Mouse (Mus musculus) hindbrain, embryonic 11.5 days (tissue): ENCODE measurements around the gene Rbm20. TPM values are rescaled to one million over a fixed set of nuclear protein-coding genes. Genes with fewer than 3 reads are reported as not detected.

Experiments used
- ATAC-seq: fragments of 200-750 bp; cut with Nextera tagmentation; 2 replicates; pipeline ENCODE4 v1.8.0; 2017; ENCODE audit warnings: mild to moderate bottlenecking, moderate TSS enrichment, moderate library complexity; ENCODE audit not compliant: low FRiP score
- DNase-seq: peaks from one replicate; pipeline ENCODE4 v3.0.0-alpha.2; 2015; ENCODE audit warnings: low spot score
- H3K27ac ChIP-seq: fragments of 300-500 bp; sonication (generic); 2 replicates; pipeline ENCODE4 v1.5.1; 2014; ENCODE audit warnings: mild to moderate bottlenecking, low read depth, low read length
- H3K27me3 ChIP-seq: fragments of 300-500 bp; sonication (generic); 2 replicates; pipeline ENCODE4 v1.6.1; 2014; ENCODE audit warnings: mild to moderate bottlenecking, low read length, moderate library complexity, mixed read lengths; ENCODE audit not compliant: control insufficient read depth, insufficient read depth
- H3K36me3 ChIP-seq: fragments of 300-500 bp; sonication (generic); 2 replicates; pipeline ENCODE4 v1.6.1; 2014; ENCODE audit warnings: mild to moderate bottlenecking, low read length, moderate library complexity, mixed read lengths; ENCODE audit not compliant: control insufficient read depth, insufficient read depth
- H3K4me1 ChIP-seq: fragments of 300-500 bp; sonication (generic); replicated peaks from 2 replicates; pipeline ENCODE4 v1.6.1; 2014; ENCODE audit warnings: low read length, mixed read lengths; ENCODE audit not compliant: control insufficient read depth, insufficient read depth
- H3K4me2 ChIP-seq: fragments of 300-500 bp; sonication (generic); replicated peaks from 2 replicates; pipeline ENCODE4 v1.6.1; 2014; ENCODE audit warnings: mild to moderate bottlenecking, low read depth, low read length
- H3K4me3 ChIP-seq: fragments of 300-500 bp; sonication (generic); 2 replicates; pipeline ENCODE4 v1.5.1; 2014; ENCODE audit warnings: low read depth, low read length
- H3K9ac ChIP-seq: fragments of 300-500 bp; sonication (generic); 2 replicates; pipeline ENCODE4 v1.6.1; 2014; ENCODE audit warnings: low read depth, low read length
- H3K9me3 ChIP-seq: fragments of 300-500 bp; sonication (generic); 2 replicates; pipeline ENCODE4 v1.6.1; 2016; ENCODE audit warnings: low read length; ENCODE audit not compliant: control insufficient read depth
- WGBS: fragments of 180-500 bp; shearing (Covaris S2); extraction: QIAGEN DNeasy Blood & Tissue Kit; methylation state at CpG from one replicate; pipeline ENCODE4 v1.1.7; 2014; 5-methylcytosine and 5-hydroxymethylcytosine counted together
- polyA plus RNA-seq: library from polyadenylated mRNA; unstranded; fragments of >200 nt; fragmentation: Nextera tagmentation; extraction: Ambion mirVana; gene quantifications from 2 replicates; pipeline ENCODE4 v1.2.1, GENCODE M21; 2014

Gene Rbm20
- polyA plus RNA-seq, 1 experiment from 2014 or later = 0.73 TPM

- 56% methylated on average over 5 of the region's 5 CpGs for WGBS
- no peaks in the 10 kb centered on the region for H3K4me1 ChIP-seq
- DNase-seq (no peak), ATAC-seq (no peak)
- H3K4me3 ChIP-seq = no peak overlapping the region
- no peaks in the 10 kb centered on the region for H3K36me3 ChIP-seq
- H3K27me3 ChIP-seq = no peaks in the 10 kb centered on the region
- H3K4me2 ChIP-seq = no peak overlapping the region
- H3K27ac ChIP-seq = no peak overlapping the region
- H3K9ac ChIP-seq = no peak overlapping the region
- H3K9me3 ChIP-seq = no peaks in the 10 kb centered on the region
These were observed 57.7 kb downstream of the Rbm20 start for GRCm38 (mm10) chr19:53734845-53735244.

- H3K36me3 ChIP-seq = no peaks in the 10 kb centered on the region
- WGBS = 65% methylated on average over 6 of the region's 6 CpGs
- no peaks in the 10 kb centered on the region for H3K27me3 ChIP-seq
- H3K9me3 ChIP-seq = no peaks in the 10 kb centered on the region
- no peak overlapping the region for H3K4me3 ChIP-seq
- ATAC-seq (no peak), DNase-seq (no peak)
- no peaks in the 10 kb centered on the region for H3K4me1 ChIP-seq
- no peak overlapping the region for H3K9ac ChIP-seq
- no peak overlapping the region for H3K27ac ChIP-seq
- no peak overlapping the region for H3K4me2 ChIP-seq
These were observed 61.6 kb downstream of the Rbm20 start for GRCm38 (mm10) chr19:53738701-53739131.

DNA sequence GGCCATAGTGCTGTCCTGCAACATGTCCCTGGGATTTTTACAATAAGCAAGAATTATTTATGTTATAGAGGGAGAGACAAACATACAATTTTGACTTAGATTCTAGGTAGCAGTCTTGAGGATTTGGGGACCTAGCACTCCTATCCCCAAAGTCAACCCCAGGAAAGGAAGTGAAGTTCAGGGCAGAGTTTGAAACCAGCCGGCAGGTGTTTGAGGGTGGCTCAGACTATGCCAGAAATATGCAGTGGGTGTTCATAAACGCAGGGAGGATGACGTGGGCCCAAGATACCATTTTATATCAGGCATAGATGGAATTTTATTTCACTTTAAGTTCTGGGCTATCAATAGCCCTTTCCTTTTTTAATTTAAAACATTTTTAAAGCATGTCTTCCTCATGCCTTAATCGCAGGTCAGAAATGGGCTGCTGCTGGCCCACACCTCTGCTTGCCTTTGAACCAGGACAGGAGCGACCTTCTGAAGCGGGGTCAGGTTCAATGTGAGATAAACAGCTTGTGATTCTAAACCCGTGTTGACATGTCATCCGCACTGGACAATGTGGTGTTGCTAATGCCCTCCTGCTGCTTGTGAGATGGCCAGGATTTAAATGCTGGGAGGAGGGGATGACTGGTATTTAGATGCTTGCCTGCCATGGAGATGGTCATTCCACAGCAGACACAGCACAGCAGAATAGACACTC, 62.6 kb downstream of the Rbm20 start:
- Histone ChIP-seq H3K4me2 (no peak overlapping the region), H3K4me1 (no peaks in the 10 kb centered on the region), H3K4me3 (no peak overlapping the region), H3K9me3 (no peaks in the 10 kb centered on the region), H3K27me3 (no peaks in the 10 kb centered on the region), H3K9ac (no peak overlapping the region), H3K36me3 (no peaks in the 10 kb centered on the region), H3K27ac (no peak overlapping the region)
- no peak for ATAC-seq
- no peak for DNase-seq
- WGBS = 67% methylated on average over 8 of the region's 8 CpGs

GRCm38 (mm10) chr19:53740750-53741380, 63.8 kb downstream of the Rbm20 start:
- Histone ChIP-seq H3K27ac (no peak overlapping the region), H3K36me3 (no peaks in the 10 kb centered on the region), H3K9ac (no peak overlapping the region), H3K9me3 (no peaks in the 10 kb centered on the region), H3K27me3 (no peaks in the 10 kb centered on the region), H3K4me3 (no peak overlapping the region), H3K4me1 (no peaks in the 10 kb centered on the region), H3K4me2 (no peak overlapping the region)
- WGBS = 82% methylated on average over 1 of the region's 1 CpGs
- ATAC-seq (no peak), DNase-seq (no peak)

GRCm38 (mm10) chr19:53741902-53742301, 64.8 kb downstream of the Rbm20 start:
- Histone ChIP-seq H3K27me3 (no peaks in the 10 kb centered on the region), H3K4me1 (no peaks in the 10 kb centered on the region), H3K9ac (no peak overlapping the region), H3K4me3 (no peak overlapping the region), H3K27ac (no peak overlapping the region), H3K9me3 (no peaks in the 10 kb centered on the region), H3K36me3 (no peaks in the 10 kb centered on the region), H3K4me2 (no peak overlapping the region)
- ATAC-seq (no peak), DNase-seq (peak; percentile 40)
- 70% methylated on average over 3 of the region's 3 CpGs for WGBS

DNA sequence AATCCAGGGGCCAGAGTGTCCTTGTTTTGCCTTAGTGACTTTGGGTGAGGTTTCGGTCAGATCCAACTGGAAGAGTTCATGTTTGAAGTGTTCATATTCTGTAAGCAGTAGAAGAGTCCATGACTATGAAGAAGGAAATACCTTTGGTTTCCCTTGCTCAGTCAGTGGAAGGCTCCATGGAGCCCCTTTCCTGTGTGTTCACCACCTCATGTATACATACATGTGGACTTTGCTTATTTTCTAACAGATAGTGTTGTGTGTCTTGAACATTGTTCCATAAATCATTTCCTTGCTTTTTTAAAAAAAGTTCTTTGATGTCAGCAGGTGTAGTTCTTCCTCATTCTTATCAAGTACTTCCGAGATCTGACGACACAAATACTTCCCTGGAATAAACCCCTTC, 68.2 kb downstream of the Rbm20 start:
- ATAC-seq (no peak), DNase-seq (no peak)

DNA sequence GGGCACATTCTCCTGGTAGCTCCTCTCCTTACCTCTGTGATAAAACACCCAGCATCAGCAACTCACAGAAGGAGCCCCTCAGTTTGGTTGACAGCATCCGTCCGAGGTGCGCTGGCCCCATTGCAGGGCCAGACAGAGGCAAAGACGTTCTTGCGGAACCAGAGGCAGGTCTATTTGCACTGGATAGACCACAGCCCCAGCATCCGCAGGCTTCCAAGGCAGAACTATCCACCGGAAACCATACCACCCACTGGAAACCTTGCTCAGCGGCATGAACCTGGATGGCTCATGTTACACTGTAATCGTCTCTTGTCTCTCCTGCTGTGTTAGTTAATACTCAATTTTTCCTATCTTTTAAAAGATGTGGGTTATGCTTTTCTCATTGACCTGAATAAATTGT, 69.0 kb downstream of the Rbm20 start:
- ATAC-seq (no peak), DNase-seq (no peak)
- Histone ChIP-seq H3K36me3 (no peaks in the 10 kb centered on the region), H3K27me3 (no peaks in the 10 kb centered on the region), H3K4me1 (no peaks in the 10 kb centered on the region), H3K4me2 (no peak overlapping the region), H3K9ac (no peak overlapping the region), H3K9me3 (no peaks in the 10 kb centered on the region), H3K4me3 (no peak overlapping the region), H3K27ac (no peak overlapping the region)
- 74% methylated on average over 9 of the region's 9 CpGs for WGBS

More for the DNA sequence above, 68.2 kb downstream of the Rbm20 start:
- H3K9me3 ChIP-seq = no peaks in the 10 kb centered on the region
- no peaks in the 10 kb centered on the region for H3K36me3 ChIP-seq
- 92% methylated on average over 3 of the region's 3 CpGs for WGBS
- H3K9ac ChIP-seq = no peak overlapping the region
- no peaks in the 10 kb centered on the region for H3K27me3 ChIP-seq
- H3K4me2 ChIP-seq = no peak overlapping the region
- H3K4me1 ChIP-seq = no peaks in the 10 kb centered on the region
- H3K4me3 ChIP-seq = no peak overlapping the region
- no peak overlapping the region for H3K27ac ChIP-seq

GRCm38 (mm10) chr19:53748236-53748775, 71.2 kb downstream of the Rbm20 start:
- no peak overlapping the region for H3K9ac ChIP-seq
- no peaks in the 10 kb centered on the region for H3K9me3 ChIP-seq
- WGBS = 90% methylated on average over 13 of the region's 13 CpGs
- no peak overlapping the region for H3K4me2 ChIP-seq
- H3K27me3 ChIP-seq = no peaks in the 10 kb centered on the region
- H3K4me1 ChIP-seq = no peaks in the 10 kb centered on the region
- H3K36me3 ChIP-seq = no peaks in the 10 kb centered on the region
- DNase-seq (no peak), ATAC-seq (no peak)
- H3K4me3 ChIP-seq = no peak overlapping the region
- H3K27ac ChIP-seq = no peak overlapping the region

- H3K4me3 ChIP-seq = no peak overlapping the region
- H3K4me2 ChIP-seq = no peak overlapping the region
- no peaks in the 10 kb centered on the region for H3K36me3 ChIP-seq
- H3K27me3 ChIP-seq = no peaks in the 10 kb centered on the region
- H3K4me1 ChIP-seq = no peaks in the 10 kb centered on the region
- H3K9ac ChIP-seq = no peak overlapping the region
- no peaks in the 10 kb centered on the region for H3K9me3 ChIP-seq
- no peak overlapping the region for H3K27ac ChIP-seq
- 97% methylated on average over 8 of the region's 8 CpGs for WGBS
- no peak for DNase-seq
- no peak for ATAC-seq
These were observed 72.2 kb downstream of the Rbm20 start for GRCm38 (mm10) chr19:53749326-53749725.
